Mouse (Mus musculus) CD8-positive naive resting alpha-beta T cell, adult 57 days (primary cell): ENCODE data around the gene Rnf11. TPM values are rescaled to one million over a fixed set of nuclear protein-coding genes. Genes with fewer than 3 reads are reported as not detected.

Experiments used
- total RNA-seq: library from RNA; stranded (reverse); gene quantifications from one replicate; pipeline ENCODE4 v1.2.4, GENCODE M21; 2023

Rnf11 gene
- 16.2 TPM for total RNA-seq

DNA sequence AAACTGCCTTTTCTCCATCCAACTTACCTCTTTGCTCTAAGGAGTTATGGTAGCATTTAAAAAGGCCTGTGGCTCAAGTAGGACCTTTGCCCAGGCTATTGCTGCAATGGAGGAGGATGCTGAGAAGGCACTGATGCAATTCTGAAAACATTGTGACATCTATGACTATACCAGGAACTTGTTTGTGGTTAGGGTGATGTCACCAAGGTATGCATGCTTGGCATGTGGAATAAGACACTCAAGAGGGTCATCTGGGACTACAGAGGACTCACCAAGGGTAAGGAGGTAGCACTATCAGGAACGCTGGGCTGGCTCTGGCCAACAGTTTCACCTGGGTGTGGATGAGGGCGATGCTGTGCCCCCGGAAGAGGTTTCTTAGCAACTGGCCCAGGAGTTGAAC, at the start of gene Rnf11:
Rnf11 (minus strand) TSS at position 108 of the 400 bp plus-strand sequence.

DNA sequence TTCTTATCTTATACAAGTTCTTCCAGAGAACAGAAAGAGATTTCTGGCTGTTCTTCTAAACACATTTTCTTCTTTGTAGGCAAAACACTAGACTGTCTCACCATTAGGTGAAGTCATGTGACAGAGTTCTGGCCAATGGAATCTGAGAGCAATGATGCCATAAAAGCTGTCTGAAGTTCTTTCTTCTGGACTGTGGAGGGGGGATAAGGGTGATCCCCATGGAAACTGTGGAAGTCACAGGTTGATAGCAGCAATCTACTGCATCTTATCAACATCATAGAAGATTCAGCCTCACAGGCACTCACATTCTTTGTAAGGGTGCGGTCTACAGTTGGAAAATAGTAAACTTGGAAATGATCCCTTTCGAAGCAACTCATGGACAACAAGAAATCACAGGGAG, 46.6 kb upstream of the Rnf11 start, which contains the start of gene 4930522H14Rik:
4930522H14Rik (minus strand) TSS at position 187 of the 400 bp plus-strand sequence.

GRCm38 (mm10) chr4:109406486-109407175, 77.9 kb downstream of the Rnf11 start, which contains the start of gene Ttc39a:
Gene Ttc39a (plus strand): TSS chr4:109406623.

Other genes starting within 250 kb of the Rnf11 start
- gene Eps15, start 204.5 kb downstream of the Rnf11 start, total RNA-seq: 99.1 TPM
- gene Ttc39a, start 78.1 kb downstream of the Rnf11 start, total RNA-seq: 0.67 TPM
- gene 4930522H14Rik, start 46.6 kb upstream of the Rnf11 start, total RNA-seq: not detected
- 2.4 TPM for gene Cdkn2c, start 182.5 kb upstream of the Rnf11 start, total RNA-seq
- 29.5 TPM for gene Faf1, start 191.9 kb upstream of the Rnf11 start, total RNA-seq